Mouse (Mus musculus) liver, postnatal 0 days (tissue): ENCODE data around the gene Lrg1. TPM values are rescaled to one million over a fixed set of nuclear protein-coding genes. Genes with fewer than 3 reads are reported as not detected.

Source experiments
- ATAC-seq: fragments of 200-750 bp; cut with Nextera tagmentation; 2 replicates; pipeline ENCODE4 v1.8.0; 2017; ENCODE audit warnings: mild to moderate bottlenecking, moderate library complexity
- DNase-seq: peaks from one replicate; pipeline ENCODE4 v3.0.0-alpha.2; 2016
- H3K27ac ChIP-seq: fragments of 300-500 bp; sonication (generic); 2 replicates; pipeline ENCODE4 v1.5.1; 2014; ENCODE audit warnings: antibody characterized with exemption, moderate library complexity, mild to moderate bottlenecking, low read depth
- H3K27me3 ChIP-seq: fragments of 300-500 bp; sonication (generic); 2 replicates; pipeline ENCODE4 v1.6.1; 2014; ENCODE audit warnings: low read length, control low read depth, mixed read lengths; ENCODE audit not compliant: insufficient read depth
- H3K36me3 ChIP-seq: fragments of 300-500 bp; sonication (generic); replicated peaks from 2 replicates; pipeline ENCODE4 v1.6.1; 2014; ENCODE audit warnings: mild to moderate bottlenecking, control low read depth, low read length, moderate library complexity, mixed read lengths; ENCODE audit not compliant: insufficient read depth
- H3K4me1 ChIP-seq: fragments of 300-500 bp; sonication (generic); 2 replicates; pipeline ENCODE4 v1.6.1; 2014; ENCODE audit warnings: antibody characterized with exemption, mild to moderate bottlenecking, control low read depth; ENCODE audit not compliant: insufficient read depth
- H3K4me2 ChIP-seq: fragments of 300-500 bp; sonication (generic); 2 replicates; pipeline ENCODE4 v1.6.1; 2014; ENCODE audit warnings: low read depth, mild to moderate bottlenecking, low read length, moderate library complexity, mixed read lengths
- H3K4me3 ChIP-seq: fragments of 300-500 bp; sonication (generic); 2 replicates; pipeline ENCODE4 v1.5.1; 2014; ENCODE audit warnings: low read depth, low read length
- H3K9ac ChIP-seq: fragments of 300-500 bp; sonication (generic); replicated peaks from 2 replicates; pipeline ENCODE4 v1.6.1; 2014; ENCODE audit warnings: mild to moderate bottlenecking, moderate library complexity
- H3K9me3 ChIP-seq: fragments of 300-500 bp; sonication (generic); 2 replicates; pipeline ENCODE4 v1.6.1; 2016; ENCODE audit warnings: mild to moderate bottlenecking, control low read depth, low read length, mixed read lengths
- CTCF ChIP-seq: sonication (generic); IDR thresholded peaks from 2 replicates; pipeline ENCODE4 v1.5.1; 2016; ENCODE audit warnings: antibody characterized with exemption, low read depth
- EP300 ChIP-seq: IDR thresholded peaks from 2 replicates; pipeline ENCODE4 v1.6.1; 2016; ENCODE audit warnings: antibody characterized with exemption, low read depth, mild to moderate bottlenecking
- WGBS: fragments of 180-500 bp; shearing (Covaris S2); extraction: QIAGEN DNeasy Blood & Tissue Kit; methylation state at CpG from one replicate; pipeline ENCODE4 v1.1.7; 2014; ENCODE audit not compliant: insufficient replicate concordance; 5-methylcytosine and 5-hydroxymethylcytosine counted together
- polyA plus RNA-seq: library from polyadenylated mRNA; unstranded; fragments of >200 nt; fragmentation: Nextera tagmentation; extraction: Ambion mirVana; gene quantifications from 2 replicates; pipeline ENCODE4 v1.2.1, GENCODE M21; 2015

The Lrg1 gene
- 256 and 269 TPM in 2 replicates for polyA plus RNA-seq

DNA sequence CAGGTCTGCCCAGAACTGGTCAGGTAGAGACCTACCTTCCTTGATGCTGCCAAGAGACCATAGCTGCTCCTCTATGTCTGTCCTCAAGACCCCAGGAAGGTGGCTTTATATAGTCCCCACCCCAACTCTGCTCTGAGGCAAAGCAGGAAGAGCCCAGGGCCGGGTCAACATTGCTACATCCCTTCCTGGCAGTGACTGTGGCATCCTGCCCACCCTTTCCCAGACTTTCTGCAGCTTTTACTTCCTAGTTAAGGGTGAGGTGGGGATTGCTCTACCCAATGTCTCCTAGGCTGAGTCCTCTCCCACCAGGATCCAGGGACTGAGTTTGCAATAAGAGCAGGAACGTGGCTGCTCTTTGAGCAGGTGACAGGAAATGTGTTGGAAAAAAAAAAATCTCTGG, at the start of gene Lrg1:
TSS of gene Lrg1 (minus strand) at position 176 of the 400 bp plus-strand sequence.
- H3K27me3 ChIP-seq, result peaks cover 9% of the 10 kb centered on the region; the same call in 1 of the 2 replicates
- TF ChIP-seq EP300, result peak; percentile 67; the same call in 1 of the 2 replicates
- TF ChIP-seq CTCF, result no peak
- DNase-seq, result peak; percentile 69

DNA sequence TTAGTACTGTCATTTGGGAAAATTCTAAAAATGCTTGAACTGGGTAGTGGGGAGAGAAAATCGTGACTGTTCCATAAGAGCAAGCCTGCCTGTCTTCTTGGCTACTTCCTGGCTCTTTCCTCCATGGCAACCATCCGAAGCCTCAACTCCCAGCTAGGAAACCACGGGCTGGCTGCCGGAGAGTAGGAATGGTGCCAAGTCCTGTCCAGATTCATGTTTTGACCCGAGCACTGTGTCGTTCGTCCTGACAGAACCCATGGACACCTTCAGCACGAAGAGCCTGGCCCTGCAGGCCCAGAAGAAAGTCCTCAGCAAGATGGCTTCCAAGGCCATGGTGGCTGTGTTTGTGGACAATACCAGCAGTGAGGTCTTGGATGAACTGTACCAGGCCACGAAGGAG, 49.7 kb upstream of the Lrg1 start:
- Histone ChIP-seq H3K9ac (no peak overlapping the region), H3K4me1 (peaks cover 13% of the 10 kb centered on the region), H3K27me3 (no peaks in the 10 kb centered on the region), H3K4me2 (no peak overlapping the region), H3K36me3 (peaks cover 4% of the 10 kb centered on the region), H3K9me3 (no peaks in the 10 kb centered on the region), H3K4me3 (no peak overlapping the region), H3K27ac (no peak overlapping the region)
- TF ChIP-seq CTCF (no peak), EP300 (no peak)
- 76% methylated on average over 9 of the region's 9 CpGs for WGBS
- no peak for ATAC-seq
- DNase-seq, result no peak

More for the DNA sequence above, at the start of gene Lrg1:
- Histone ChIP-seq H3K4me3 (peak within 1 kb of the TSS; percentile 54), H3K27ac (peak within 1 kb of the TSS; percentile 81), H3K36me3 (peaks cover 2% of the 10 kb centered on the region; the same call in 1 of the 2 replicates), H3K9ac (peak within 1 kb of the TSS; percentile 67), H3K4me2 (peak within 1 kb of the TSS; percentile 69), H3K9me3 (no peaks in the 10 kb centered on the region), H3K4me1 (peaks cover 8% of the 10 kb centered on the region)
- no peak for ATAC-seq
- WGBS, result 30% methylated on average over 2 of the region's 2 CpGs

DNA sequence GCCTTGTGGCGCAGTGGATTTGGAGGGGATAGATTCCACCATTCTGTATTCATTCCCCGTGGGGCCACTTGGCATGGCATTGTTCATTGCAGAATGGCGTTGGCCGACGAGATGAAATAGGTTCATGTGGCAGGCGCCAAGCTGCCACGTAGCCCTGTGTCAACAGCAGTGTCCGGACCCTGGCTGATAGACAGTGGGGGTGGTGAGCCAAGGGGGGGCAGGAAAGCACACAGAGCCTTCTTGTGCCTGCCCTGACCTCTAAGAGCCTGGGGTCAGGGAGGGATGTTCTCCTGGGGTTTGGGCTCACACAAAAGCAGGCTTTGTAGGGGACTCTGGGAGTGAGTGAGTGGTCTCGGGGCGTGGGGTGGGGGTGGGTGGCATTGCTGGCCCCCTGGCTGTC, 48.8 kb upstream of the Lrg1 start:
- no peak for TF ChIP-seq CTCF
- TF ChIP-seq EP300, result no peak
- Histone ChIP-seq H3K9ac (no peak overlapping the region), H3K9me3 (no peaks in the 10 kb centered on the region), H3K27ac (0 out of 2 replicates have a peak overlapping the region, but pooled peaks have one; percentile 44), H3K36me3 (no peaks in the 10 kb centered on the region), H3K4me2 (no peak overlapping the region), H3K27me3 (no peaks in the 10 kb centered on the region), H3K4me1 (peaks cover 13% of the 10 kb centered on the region), H3K4me3 (no peak overlapping the region)
- peak; percentile 29; the same call in 1 of the 2 replicates for ATAC-seq
- no peak for DNase-seq
- WGBS, result 63% methylated on average over 10 of the region's 10 CpGs

DNA sequence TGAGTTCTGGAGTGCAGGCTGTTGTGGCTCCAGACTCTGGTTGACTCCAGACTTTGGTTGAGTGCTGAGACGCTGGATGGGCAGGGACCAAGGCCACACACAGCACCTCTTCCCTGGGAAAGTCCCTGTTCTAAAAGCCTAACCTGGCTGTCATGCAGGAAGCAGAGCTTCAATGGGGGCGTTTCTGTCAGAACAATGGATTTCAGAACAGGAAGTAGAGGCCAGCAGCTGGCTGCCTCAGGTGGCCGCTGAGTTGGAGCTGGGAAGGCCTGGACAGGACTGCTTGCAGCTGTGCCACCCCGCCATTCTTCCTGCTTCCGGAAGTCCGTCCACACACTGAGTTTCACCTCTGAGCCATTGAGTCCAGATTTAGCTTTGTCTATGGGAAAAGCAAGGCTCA, 48.0 kb upstream of the Lrg1 start:
- Histone ChIP-seq H3K36me3 (no peaks in the 10 kb centered on the region), H3K9me3 (no peaks in the 10 kb centered on the region), H3K4me3 (no peak overlapping the region), H3K27me3 (no peaks in the 10 kb centered on the region), H3K4me1 (peaks cover 13% of the 10 kb centered on the region), H3K4me2 (peak overlapping the region; percentile 18; the same call in 1 of the 2 replicates), H3K27ac (0 out of 2 replicates have a peak overlapping the region, but pooled peaks have one; percentile 44), H3K9ac (no peak overlapping the region)
- peak; percentile 58 for ATAC-seq
- DNase-seq, result no peak
- WGBS, result 41% methylated on average over 6 of the region's 6 CpGs
- no peak for TF ChIP-seq CTCF
- TF ChIP-seq EP300, result 0 out of 2 replicates have a peak, but pooled peaks have one; percentile 20

DNA sequence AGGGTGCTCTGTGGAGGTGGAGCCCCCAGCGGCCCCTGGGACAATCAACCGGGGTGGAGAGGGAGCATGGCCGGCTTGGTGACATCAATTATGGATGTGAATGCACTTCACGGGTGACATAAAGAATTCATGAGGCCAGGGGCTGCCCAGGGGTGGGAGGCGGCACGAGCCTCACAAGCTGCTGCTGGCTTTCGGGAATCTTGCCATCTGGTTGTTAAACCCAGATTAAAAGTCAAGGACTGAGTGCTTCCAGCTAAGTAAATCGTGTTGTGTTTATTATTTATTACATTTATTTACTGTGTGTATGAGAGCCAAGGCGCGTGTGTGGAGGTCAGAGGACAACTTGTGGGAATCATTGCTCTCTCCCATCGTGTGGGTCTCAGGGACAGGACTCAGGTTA, 43.9 kb upstream of the Lrg1 start:
- no peak for DNase-seq
- WGBS, result 78% methylated on average over 11 of the region's 11 CpGs
- H3K9me3 ChIP-seq, result no peaks in the 10 kb centered on the region
- no peak overlapping the region for H3K27ac ChIP-seq
- no peaks in the 10 kb centered on the region for H3K27me3 ChIP-seq
- no peak overlapping the region for H3K4me3 ChIP-seq
- H3K4me2 ChIP-seq, result no peak overlapping the region
- H3K36me3 ChIP-seq, result no peaks in the 10 kb centered on the region
- no peak for ATAC-seq
- no peak for TF ChIP-seq CTCF
- no peak for TF ChIP-seq EP300
- no peak overlapping the region for H3K9ac ChIP-seq
- peaks cover 26% of the 10 kb centered on the region for H3K4me1 ChIP-seq

DNA sequence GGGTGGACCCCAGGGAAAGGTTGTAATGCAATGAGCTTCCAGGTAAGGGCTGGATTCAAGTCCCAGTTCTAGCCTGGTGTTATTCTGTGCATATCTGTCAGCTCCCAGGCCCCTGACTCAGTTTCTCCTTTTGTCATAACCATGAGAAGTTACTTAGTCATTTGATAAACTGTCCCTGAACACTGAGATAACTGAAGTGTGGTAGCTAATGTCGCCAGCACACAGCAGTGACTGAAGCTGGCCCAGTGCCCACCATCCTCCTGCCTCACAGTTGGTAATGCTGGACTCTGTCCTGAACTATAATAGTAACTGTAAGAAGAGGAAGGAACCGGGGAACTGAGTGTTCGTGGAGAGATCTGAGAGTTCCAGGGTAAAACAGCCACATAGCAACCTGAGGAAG, 42.7 kb upstream of the Lrg1 start:
- ATAC-seq, result no peak

More for the DNA sequence above, 42.7 kb upstream of the Lrg1 start:
- H3K4me3 ChIP-seq, result no peak overlapping the region
- no peaks in the 10 kb centered on the region for H3K9me3 ChIP-seq
- TF ChIP-seq CTCF (no peak), EP300 (no peak)
- 40% methylated on average over 3 of the region's 3 CpGs for WGBS
- no peaks in the 10 kb centered on the region for H3K36me3 ChIP-seq
- H3K27me3 ChIP-seq, result no peaks in the 10 kb centered on the region
- H3K4me2 ChIP-seq, result no peak overlapping the region
- no peak for DNase-seq
- no peak overlapping the region for H3K9ac ChIP-seq
- peaks cover 19% of the 10 kb centered on the region for H3K4me1 ChIP-seq
- H3K27ac ChIP-seq, result no peak overlapping the region; the same call in 1 of the 2 replicates
